ENCODE assay signal across 23 mouse cellular contexts in genomic region chr15:101306459-101306858, GRCm38 (mm10). TPM values are rescaled to one million over a fixed set of nuclear protein-coding genes. Genes with fewer than 3 reads are reported as not detected.
DNase-seq lines count a peak whose midpoint lies in the region; TF ChIP-seq lines count a peak whose summit lies in the region.
"Had no signal": no experiment of that assay in that cellular context is flagged by ENCODE, and none has a peak within 500 bp of the region (broad histone marks: within the 10 kb centered on the region; RNA-seq: fewer than 3 reads in every experiment).

No protein-coding gene starts in this region.

- TF ChIP-seq CTCF in left cerebral cortex, adult 2 months (IDR thresholded peaks at IDR 0.05): no peak

- intact Hi-C loops in left cerebral cortex, adult 2 months (cut with DNase I): no loop called here

- no peak overlapping the region for H3K27ac ChIP-seq in left cerebral cortex, adult 2 months
- H3K27ac ChIP-seq: embryonic facial prominence, embryonic 15.5 days; forebrain, embryonic 10.5 days; heart, adult 2 months; heart, embryonic 15.5 days; hindbrain, embryonic 13.5 days; hindbrain, postnatal 0 days had no signal

- peak; percentile 67 for DNase-seq in layer of hippocampus, adult 11-12 months (ENCODE audit: low spot score)
- DNase-seq in layer of hippocampus, adult 9-10 months (ENCODE audit: low spot score): no peak
- peak; percentile 43 to 55 for DNase-seq in left cerebral cortex, adult 18-20 months (ENCODE audit: low spot score in 2 of 2)
- DNase-seq in left cerebral cortex, adult 2 months (ENCODE audit: extremely low spot score in 1 of 2, low spot score in 2 of 2): no peak
- peak; percentile 40 for DNase-seq in right cerebral cortex, postnatal 25 days
- no peak for DNase-seq in right cerebral cortex, postnatal 4 days
- no peak for DNase-seq in heart, adult 11 months
- DNase-seq: adrenal gland, adult 2 months; adrenal gland, postnatal 25 days; cerebellum, adult 2 months; cerebellum, postnatal 10 days; embryo, embryonic 11 days; heart, adult 2 months; heart, postnatal 14 days had no signal

- H3K4me3 ChIP-seq in left cerebral cortex, adult 2 months: no peak overlapping the region
- H3K4me3 ChIP-seq: embryonic facial prominence, embryonic 15.5 days; erythroblast, embryonic 14.5 days; forebrain, embryonic 10.5 days; heart, adult 2 months; heart, embryonic 15.5 days; hindbrain, embryonic 13.5 days had no signal

RNA-seq across cellular contexts. Expression of gene 6030408B16Rik, which starts 13.4 kb away (rescaled TPM):
- total RNA-seq in left cerebral cortex, adult 18-20 months (2021): under 1 TPM; 0.40 to 0.42 TPM
- total RNA-seq in left cerebral cortex, adult 2 months (2021): under 1 TPM; 0.30 to 0.41 TPM
- total RNA-seq: common myeloid progenitor, adult 5-6 weeks; gastrocnemius, adult 8-10 months; hematopoietic stem cell, adult 5-6 weeks; hindbrain, postnatal 0 days had no signal

RNA-seq across cellular contexts. Expression of gene Atg101, which starts 22.4 kb away (rescaled TPM):
- 10 to 100 TPM; 45.5 to 53.6 TPM for total RNA-seq in left cerebral cortex, adult 18-20 months (2021)
- total RNA-seq in left cerebral cortex, adult 2 months (2021): 10 to 100 TPM; 41.9 to 44.5 TPM

RNA-seq across cellular contexts. Expression of gene Nr4a1, which starts 52.4 kb away (rescaled TPM):
- total RNA-seq in left cerebral cortex, adult 18-20 months (2021): 100 to 1,000 TPM; 171 to 181 TPM
- total RNA-seq in left cerebral cortex, adult 2 months (2021): 100 to 1,000 TPM; 155 to 210 TPM

Comparison
In these comparisons a context has a peak if more than half of its experiments do, and no peak if none do; other contexts are left out.
1. DNase-seq: peak in layer of hippocampus, adult 11-12 months (single experiment), left cerebral cortex, adult 18-20 months (2 of 2) and right cerebral cortex, postnatal 25 days (single experiment); none in layer of hippocampus, adult 9-10 months (single experiment), left cerebral cortex, adult 2 months (0 of 2), right cerebral cortex, postnatal 4 days (single experiment) and heart, adult 11 months (single experiment).